Mouse (Mus musculus) midbrain, embryonic 16.5 days (tissue): ENCODE results near the gene Prorsd1. TPM values are rescaled to one million over a fixed set of nuclear protein-coding genes. Genes with fewer than 3 reads are reported as not detected.

Source experiments
- ATAC-seq: fragments of 200-750 bp; cut with Nextera tagmentation; 2 replicates; pipeline ENCODE4 v1.8.0; 2017; ENCODE audit warnings: moderate TSS enrichment
- H3K27ac ChIP-seq: fragments of 300-500 bp; sonication (generic); 2 replicates; pipeline ENCODE4 v1.5.1; 2014; ENCODE audit warnings: mild to moderate bottlenecking, low read length, mixed read lengths
- H3K27me3 ChIP-seq: fragments of 300-500 bp; sonication (generic); 2 replicates; pipeline ENCODE4 v1.6.1; 2014; ENCODE audit warnings: low read depth, low read length, mixed read lengths; ENCODE audit not compliant: control insufficient read depth, insufficient read depth
- H3K36me3 ChIP-seq: fragments of 300-500 bp; sonication (generic); 2 replicates; pipeline ENCODE4 v1.6.1; 2014; ENCODE audit warnings: mild to moderate bottlenecking, low read length, moderate library complexity, mixed read lengths; ENCODE audit not compliant: control insufficient read depth, insufficient read depth
- H3K4me1 ChIP-seq: fragments of 300-500 bp; sonication (generic); 2 replicates; pipeline ENCODE4 v1.6.1; 2014; ENCODE audit warnings: mild to moderate bottlenecking, low read length, mixed read lengths; ENCODE audit not compliant: control insufficient read depth, insufficient read depth
- H3K4me2 ChIP-seq: fragments of 300-500 bp; sonication (generic); 2 replicates; pipeline ENCODE4 v1.6.1; 2014; ENCODE audit warnings: mild to moderate bottlenecking, low read length, mixed read lengths
- H3K4me3 ChIP-seq: fragments of 300-500 bp; sonication (generic); 2 replicates; pipeline ENCODE4 v1.5.1; 2014; ENCODE audit warnings: low read depth, mild to moderate bottlenecking, low read length, moderate library complexity, mixed read lengths
- H3K9ac ChIP-seq: fragments of 300-500 bp; sonication (generic); 2 replicates; pipeline ENCODE4 v1.6.1; 2014; ENCODE audit warnings: low read depth, low read length, mixed read lengths
- H3K9me3 ChIP-seq: fragments of 300-500 bp; sonication (generic); replicated peaks from 2 replicates; pipeline ENCODE4 v1.6.1; 2014; ENCODE audit warnings: mild to moderate bottlenecking, low read length, mixed read lengths; ENCODE audit not compliant: control insufficient read depth, poor library complexity, severe bottlenecking
- WGBS: fragments of 180-500 bp; shearing (Covaris S2); extraction: QIAGEN DNeasy Blood & Tissue Kit; methylation state at CpG from one replicate; pipeline ENCODE4 v1.1.7; 2014; 5-methylcytosine and 5-hydroxymethylcytosine counted together
- polyA plus RNA-seq: library from polyadenylated mRNA; unstranded; fragments of >200 nt; fragmentation: Nextera tagmentation; extraction: Ambion mirVana; gene quantifications from 2 replicates; pipeline ENCODE4 v1.2.1, GENCODE M21; 2015

Prorsd1 gene
- polyA plus RNA-seq = 7.3 and 8.4 TPM in 2 replicates

DNA sequence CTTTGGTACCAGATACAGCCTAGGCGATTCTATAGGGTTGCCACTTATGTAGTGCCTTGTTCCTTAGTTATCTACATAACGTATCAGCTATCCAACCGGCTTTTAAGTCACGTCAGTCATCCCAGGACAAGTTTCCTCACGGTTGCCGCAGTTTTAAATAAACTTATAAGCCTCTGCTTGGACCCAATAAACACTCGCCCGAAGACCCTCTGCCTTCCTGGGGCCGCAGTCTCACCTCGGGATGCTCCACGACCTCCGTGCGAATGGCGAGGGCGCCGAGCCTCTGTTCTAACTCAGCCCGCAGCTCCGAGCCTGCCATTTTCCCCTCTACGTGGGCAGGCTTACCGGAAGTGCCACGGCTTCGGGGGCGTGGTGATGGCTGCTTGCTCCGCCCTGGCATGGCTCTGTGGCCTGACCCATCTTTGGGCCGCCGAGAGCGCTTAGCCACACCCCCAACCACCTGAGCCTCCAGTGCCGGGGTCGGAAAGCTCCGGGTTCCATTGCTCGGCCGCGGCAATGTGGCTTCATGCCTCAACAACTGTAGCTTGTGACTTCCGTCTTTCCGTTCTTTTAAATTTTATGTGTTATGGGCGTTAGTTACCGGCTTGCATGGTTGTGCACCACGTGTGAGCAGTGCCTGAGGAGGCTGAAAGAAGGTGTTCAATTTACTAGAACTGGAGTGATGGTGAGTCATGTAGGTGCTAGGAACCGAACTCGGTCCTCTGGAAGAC lies at the start of gene Prorsd1:
Prorsd1 (minus strand) TSS at position 352 of the 731 bp plus-strand sequence.
- peak within 1 kb of the TSS; percentile 59 for H3K4me2 ChIP-seq
- peak; percentile 99 for ATAC-seq
- WGBS = 4% methylated on average over 40 of the region's 40 CpGs
- H3K4me1 ChIP-seq = no peaks in the 10 kb centered on the region; the same call in 1 of the 2 replicates
- peak within 1 kb of the TSS; percentile 73 for H3K27ac ChIP-seq
- H3K27me3 ChIP-seq = no peaks in the 10 kb centered on the region
- H3K9me3 ChIP-seq = no peaks in the 10 kb centered on the region
- H3K36me3 ChIP-seq = peaks cover 3% of the 10 kb centered on the region; the same call in 1 of the 2 replicates
- H3K4me3 ChIP-seq = peak within 1 kb of the TSS; percentile 56
- H3K9ac ChIP-seq = peak within 1 kb of the TSS; percentile 49

GRCm38 (mm10) chr11:29563406-29563805 lies 48.6 kb upstream of the Prorsd1 start:
- Histone ChIP-seq H3K4me1 (no peaks in the 10 kb centered on the region), H3K9me3 (no peaks in the 10 kb centered on the region), H3K4me3 (no peak overlapping the region), H3K36me3 (no peaks in the 10 kb centered on the region), H3K27ac (no peak overlapping the region), H3K27me3 (no peaks in the 10 kb centered on the region), H3K9ac (no peak overlapping the region), H3K4me2 (no peak overlapping the region)
- no peak for ATAC-seq
- WGBS = 83% methylated on average over 2 of the region's 2 CpGs

DNA sequence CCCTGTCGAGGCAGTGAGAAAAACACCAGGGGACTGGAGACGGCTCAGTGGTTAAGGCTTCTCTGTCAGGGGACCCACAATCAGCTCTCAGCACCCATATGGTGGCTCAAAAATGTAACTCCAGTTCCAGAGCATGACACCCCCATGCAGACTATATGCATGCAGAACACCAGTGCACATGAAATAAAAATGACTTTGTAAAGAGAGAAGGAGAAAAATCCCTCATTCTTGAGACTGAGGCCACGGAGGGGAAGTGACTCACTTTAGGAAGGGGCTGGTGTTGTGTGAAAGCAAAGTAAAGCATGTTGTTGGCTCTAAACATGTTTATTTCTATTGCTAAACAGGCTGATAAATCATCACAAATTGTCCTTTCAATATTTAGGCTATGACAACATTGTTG lies 46.2 kb upstream of the Prorsd1 start:
- Histone ChIP-seq H3K27me3 (no peaks in the 10 kb centered on the region), H3K4me1 (no peaks in the 10 kb centered on the region), H3K4me2 (no peak overlapping the region), H3K4me3 (no peak overlapping the region), H3K9me3 (no peaks in the 10 kb centered on the region), H3K9ac (no peak overlapping the region), H3K27ac (no peak overlapping the region), H3K36me3 (no peaks in the 10 kb centered on the region)
- WGBS = 89% methylated on average over 3 of the region's 3 CpGs
- ATAC-seq = no peak

DNA sequence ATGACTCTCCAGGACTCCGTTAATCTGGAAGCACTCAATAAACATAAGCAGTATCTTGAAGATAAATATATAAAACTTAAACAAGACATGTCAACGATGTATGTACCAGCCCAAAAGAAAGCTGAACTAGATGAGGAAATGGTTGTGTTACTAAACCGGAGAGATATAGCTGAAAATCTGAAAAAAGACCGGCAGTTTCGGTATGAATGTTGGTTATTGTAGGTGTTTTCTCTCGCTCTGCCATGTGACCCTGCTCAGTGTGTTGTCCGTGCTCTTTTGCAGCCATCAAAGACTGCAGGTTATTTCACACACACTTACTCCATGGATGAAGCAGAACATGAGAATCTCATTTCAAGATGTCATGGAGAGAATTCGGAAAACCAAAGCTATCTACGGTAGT lies 45.6 kb upstream of the Prorsd1 start:
- Histone ChIP-seq H3K4me1 (no peaks in the 10 kb centered on the region), H3K4me3 (no peak overlapping the region), H3K27me3 (no peaks in the 10 kb centered on the region), H3K4me2 (no peak overlapping the region), H3K27ac (no peak overlapping the region), H3K36me3 (no peaks in the 10 kb centered on the region), H3K9me3 (no peaks in the 10 kb centered on the region), H3K9ac (no peak overlapping the region)
- ATAC-seq = no peak
- WGBS = 90% methylated on average over 9 of the region's 9 CpGs

- 96% methylated on average over 1 of the region's 1 CpGs for WGBS
These were observed 34.6 kb upstream of the Prorsd1 start for GRCm38 (mm10) chr11:29549425-29549778.

DNA sequence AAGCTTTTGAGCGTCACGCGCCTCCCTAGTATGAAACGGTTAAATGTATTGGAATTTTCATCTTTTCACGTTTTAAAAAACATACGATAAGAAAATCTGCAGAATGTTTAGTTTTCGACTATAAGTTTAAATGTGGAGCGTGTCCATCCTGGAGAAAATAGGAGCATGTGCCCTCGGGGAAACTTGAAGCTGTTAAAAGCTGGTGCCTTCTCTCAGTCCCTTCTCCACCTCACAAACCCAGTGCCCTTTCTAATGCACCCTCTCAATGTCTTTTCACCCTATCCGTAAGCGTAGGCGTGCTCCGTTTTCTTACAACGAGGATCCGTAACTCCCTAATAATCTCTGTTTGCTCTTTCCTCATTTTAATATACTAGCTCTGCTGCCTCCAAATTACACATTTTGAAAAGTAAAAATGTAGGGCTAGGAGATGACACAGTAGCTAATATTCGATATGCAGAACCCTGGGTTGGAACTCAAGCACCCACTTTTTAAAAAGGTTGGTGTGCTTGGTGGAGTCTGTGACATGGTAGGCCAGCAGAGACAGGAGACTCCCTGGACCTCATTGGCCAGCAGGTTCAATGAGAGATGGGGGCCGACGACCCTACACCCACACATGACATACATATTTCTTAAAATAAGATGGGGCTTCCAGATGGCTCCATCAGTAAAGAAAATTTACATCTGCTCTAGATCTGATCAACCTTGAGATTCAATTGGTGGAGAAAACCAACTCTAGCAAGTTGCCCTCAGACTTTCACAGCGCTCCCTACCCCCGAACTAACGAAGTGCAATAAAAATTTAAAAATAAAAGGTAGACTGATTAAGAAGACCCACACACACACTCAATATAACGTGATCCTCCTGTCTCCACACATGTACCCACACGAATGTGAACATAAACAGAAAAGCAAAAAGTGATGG lies 33.9 kb upstream of the Prorsd1 start:
- peak overlapping the region; percentile 86 for H3K4me3 ChIP-seq
- H3K9ac ChIP-seq = peak overlapping the region; percentile 88
- H3K9me3 ChIP-seq = no peaks in the 10 kb centered on the region
- no peaks in the 10 kb centered on the region for H3K27me3 ChIP-seq
- peak overlapping the region; percentile 58 for H3K4me2 ChIP-seq
- peak overlapping the region; percentile 94 for H3K27ac ChIP-seq
- H3K4me1 ChIP-seq = peaks cover 13% of the 10 kb centered on the region
- ATAC-seq = peak; percentile 23; the same call in 1 of the 2 replicates
- WGBS = 28% methylated on average over 23 of the region's 23 CpGs
- H3K36me3 ChIP-seq = peaks cover 13% of the 10 kb centered on the region

More at GRCm38 (mm10) chr11:29549425-29549778, 34.6 kb upstream of the Prorsd1 start:
- H3K9ac ChIP-seq = no peak overlapping the region
- H3K4me1 ChIP-seq = peaks cover 13% of the 10 kb centered on the region
- no peaks in the 10 kb centered on the region for H3K9me3 ChIP-seq
- peaks cover 8% of the 10 kb centered on the region for H3K36me3 ChIP-seq
- H3K4me3 ChIP-seq = no peak overlapping the region
- H3K27me3 ChIP-seq = no peaks in the 10 kb centered on the region
- ATAC-seq = no peak
- H3K4me2 ChIP-seq = no peak overlapping the region
- no peak overlapping the region for H3K27ac ChIP-seq

- peaks cover 13% of the 10 kb centered on the region for H3K4me1 ChIP-seq
- H3K27me3 ChIP-seq = no peaks in the 10 kb centered on the region
- no peaks in the 10 kb centered on the region for H3K9me3 ChIP-seq
- peak; percentile 99 for ATAC-seq
- peaks cover 13% of the 10 kb centered on the region for H3K36me3 ChIP-seq
- under 1% methylated on average over 46 of the region's 46 CpGs for WGBS
- peak within 1 kb of the TSS; percentile 86 for H3K4me3 ChIP-seq
- peak within 1 kb of the TSS; percentile 88 for H3K9ac ChIP-seq
- peak within 1 kb of the TSS; percentile 94 for H3K27ac ChIP-seq
- H3K4me2 ChIP-seq = peak within 1 kb of the TSS; percentile 71
These were observed 33.1 kb upstream of the Prorsd1 start, which contains the start of the genes Clhc1 and Rps27a for GRCm38 (mm10) chr11:29547752-29548503. TSS of gene Clhc1 (plus strand) at chr11:29547950. TSS of gene Rps27a (minus strand) at chr11:29548109.

GRCm38 (mm10) chr11:29547249-29547751 lies 32.5 kb upstream of the Prorsd1 start:
- Histone ChIP-seq H3K4me1 (peaks cover 13% of the 10 kb centered on the region), H3K4me3 (peak overlapping the region; percentile 86), H3K9me3 (no peaks in the 10 kb centered on the region), H3K9ac (peak overlapping the region; percentile 88), H3K27me3 (no peaks in the 10 kb centered on the region), H3K27ac (peak overlapping the region; percentile 94), H3K36me3 (peaks cover 13% of the 10 kb centered on the region), H3K4me2 (peak overlapping the region; percentile 71)
- under 1% methylated on average over 27 of the region's 27 CpGs for WGBS
- ATAC-seq = peak; percentile 22
